Mouse (Mus musculus): ENCODE measurements around the gene Cmtm6. TPM values are rescaled to one million over a fixed set of nuclear protein-coding genes. Genes with fewer than 3 reads are reported as not detected.

The Cmtm6 gene
- polyA plus RNA-seq, 1 experiment from 2014 or later: 21.0 TPM

DNA sequence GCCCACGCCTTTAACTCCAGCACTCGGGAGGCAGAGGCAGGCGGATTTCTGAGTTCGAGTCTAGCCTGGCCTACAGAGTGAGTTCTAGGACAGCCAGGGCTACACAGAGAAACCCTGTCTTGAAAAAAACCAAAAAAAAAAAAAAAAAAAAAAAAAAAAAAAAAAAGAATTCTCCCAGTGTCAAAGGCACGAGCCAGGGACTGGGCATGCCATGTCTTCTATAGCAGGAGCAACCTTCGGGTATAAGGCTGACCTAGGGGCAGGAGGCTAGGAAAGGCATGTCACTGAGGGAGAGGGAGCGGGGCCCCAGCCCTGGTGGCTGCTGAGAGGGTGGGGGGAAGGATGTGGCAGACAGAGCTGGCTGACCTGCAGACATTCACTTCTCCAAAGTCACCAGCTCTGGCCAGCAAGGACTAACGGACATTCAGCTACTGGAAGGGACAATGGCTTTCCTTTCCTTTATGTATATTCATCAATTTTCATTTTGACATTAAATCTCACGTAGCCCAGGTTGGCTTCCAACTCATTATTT lies 62.9 kb downstream of the Cmtm6 start:
- Histone ChIP-seq H3K9me3 (ENCODE audit: control insufficient read depth, low read length) (no peaks in the 10 kb centered on the region), H3K27ac (ENCODE audit: low read depth, low read length) (no peak overlapping the region), H3K4me3 (ENCODE audit: low read length) (no peak overlapping the region), H3K36me3 (ENCODE audit: control insufficient read depth, insufficient read depth, low read length) (no peaks in the 10 kb centered on the region), H3K9ac (ENCODE audit: low read depth, low read length) (no peak overlapping the region), H3K4me2 (ENCODE audit: low read length) (no peak overlapping the region), H3K27me3 (replicated peaks; ENCODE audit: control insufficient read depth, insufficient read depth, low read length) (no peaks in the 10 kb centered on the region), H3K4me1 (ENCODE audit: control insufficient read depth, insufficient read depth, low read depth, low read length) (peaks cover 3% of the 10 kb centered on the region)
- WGBS: 87% methylated on average over 9 of the region's 9 CpGs
- ATAC-seq: no peak

- Histone ChIP-seq H3K9ac (ENCODE audit: low read depth, low read length) (no peak overlapping the region), H3K36me3 (ENCODE audit: control insufficient read depth, insufficient read depth, low read length) (no peaks in the 10 kb centered on the region), H3K27me3 (replicated peaks; ENCODE audit: control insufficient read depth, insufficient read depth, low read length) (no peaks in the 10 kb centered on the region), H3K4me1 (ENCODE audit: control insufficient read depth, insufficient read depth, low read depth, low read length) (peaks cover 3% of the 10 kb centered on the region), H3K9me3 (ENCODE audit: control insufficient read depth, low read length) (no peaks in the 10 kb centered on the region), H3K4me3 (ENCODE audit: low read length) (no peak overlapping the region), H3K27ac (ENCODE audit: low read depth, low read length) (no peak overlapping the region), H3K4me2 (ENCODE audit: low read length) (no peak overlapping the region)
- ATAC-seq: no peak
- 77% methylated on average over 4 of the region's 4 CpGs for WGBS
Observed at GRCm38 (mm10) chr9:114794491-114794890, 63.6 kb downstream of the Cmtm6 start.

GRCm38 (mm10) chr9:114796473-114797050 lies 65.6 kb downstream of the Cmtm6 start:
- H3K9me3 ChIP-seq (ENCODE audit: control insufficient read depth, low read length): no peaks in the 10 kb centered on the region
- WGBS: 37% methylated on average over 9 of the region's 11 CpGs

GRCm38 (mm10) chr9:114797329-114798004 lies 66.6 kb downstream of the Cmtm6 start:
- H3K4me3 ChIP-seq (ENCODE audit: low read length): no peak overlapping the region
- H3K9ac ChIP-seq (ENCODE audit: low read depth, low read length): peak overlapping the region; percentile 13; the same call in 1 of the 2 replicates
- no peaks in the 10 kb centered on the region for H3K27me3 ChIP-seq (replicated peaks; ENCODE audit: control insufficient read depth, insufficient read depth, low read length)
- no peaks in the 10 kb centered on the region for H3K36me3 ChIP-seq (ENCODE audit: control insufficient read depth, insufficient read depth, low read length)
- H3K27ac ChIP-seq (ENCODE audit: low read depth, low read length): no peak overlapping the region
- ATAC-seq: peak; percentile 91
- peaks cover 8% of the 10 kb centered on the region for H3K4me1 ChIP-seq (ENCODE audit: control insufficient read depth, insufficient read depth, low read depth, low read length)
- H3K4me2 ChIP-seq (ENCODE audit: low read length): no peak overlapping the region
- no peaks in the 10 kb centered on the region for H3K9me3 ChIP-seq (ENCODE audit: control insufficient read depth, low read length)
- WGBS: 48% methylated on average over 11 of the region's 11 CpGs

More at GRCm38 (mm10) chr9:114796473-114797050, 65.6 kb downstream of the Cmtm6 start:
- no peak overlapping the region for H3K9ac ChIP-seq (ENCODE audit: low read depth, low read length)
- no peaks in the 10 kb centered on the region for H3K27me3 ChIP-seq (replicated peaks; ENCODE audit: control insufficient read depth, insufficient read depth, low read length)
- H3K36me3 ChIP-seq (ENCODE audit: control insufficient read depth, insufficient read depth, low read length): no peaks in the 10 kb centered on the region
- H3K4me2 ChIP-seq (ENCODE audit: low read length): no peak overlapping the region
- H3K27ac ChIP-seq (ENCODE audit: low read depth, low read length): no peak overlapping the region
- no peak overlapping the region for H3K4me3 ChIP-seq (ENCODE audit: low read length)
- ATAC-seq: no peak
- peaks cover 7% of the 10 kb centered on the region for H3K4me1 ChIP-seq (ENCODE audit: control insufficient read depth, insufficient read depth, low read depth, low read length)

- peaks cover 8% of the 10 kb centered on the region for H3K4me1 ChIP-seq (ENCODE audit: control insufficient read depth, insufficient read depth, low read depth, low read length)
- H3K4me2 ChIP-seq (ENCODE audit: low read length): no peak overlapping the region
- H3K9me3 ChIP-seq (ENCODE audit: control insufficient read depth, low read length): no peaks in the 10 kb centered on the region
- H3K9ac ChIP-seq (ENCODE audit: low read depth, low read length): no peak overlapping the region
- H3K27me3 ChIP-seq (replicated peaks; ENCODE audit: control insufficient read depth, insufficient read depth, low read length): no peaks in the 10 kb centered on the region
- H3K4me3 ChIP-seq (ENCODE audit: low read length): no peak overlapping the region
- 34% methylated on average over 6 of the region's 6 CpGs for WGBS
- no peak overlapping the region for H3K27ac ChIP-seq (ENCODE audit: low read depth, low read length)
- no peak for ATAC-seq
- no peaks in the 10 kb centered on the region for H3K36me3 ChIP-seq (ENCODE audit: control insufficient read depth, insufficient read depth, low read length)
Observed at GRCm38 (mm10) chr9:114798845-114799244, 67.9 kb downstream of the Cmtm6 start.

Other genes starting within 250 kb of the Cmtm6 start
- gene Ccr4, start 226.2 kb upstream of the Cmtm6 start, polyA plus RNA-seq (2015; fragmentation: Nextera tagmentation; extraction: Ambion mirVana): not detected in 2 replicates
- gene C130032M10Rik, start 215.4 kb upstream of the Cmtm6 start, polyA plus RNA-seq (2015; fragmentation: Nextera tagmentation; extraction: Ambion mirVana): not detected in 2 replicates
- gene Trim71, start 166.7 kb upstream of the Cmtm6 start, polyA plus RNA-seq (2015; fragmentation: Nextera tagmentation; extraction: Ambion mirVana): 0.14 and 0.24 TPM in 2 replicates
- 52.1 and 57.1 TPM in 2 replicates for gene Cnot10, start 90.9 kb upstream of the Cmtm6 start, polyA plus RNA-seq (2015; fragmentation: Nextera tagmentation; extraction: Ambion mirVana)
- 105 and 116 TPM in 2 replicates for gene Dync1li1, start 42.3 kb upstream of the Cmtm6 start, polyA plus RNA-seq (2015; fragmentation: Nextera tagmentation; extraction: Ambion mirVana)
- gene Cmtm7, start 50.7 kb downstream of the Cmtm6 start, polyA plus RNA-seq (2015; fragmentation: Nextera tagmentation; extraction: Ambion mirVana): 9.5 and 13.8 TPM in 2 replicates
- 6.8 and 10.3 TPM in 2 replicates for gene Cmtm8, start 113.0 kb downstream of the Cmtm6 start, polyA plus RNA-seq (2015; fragmentation: Nextera tagmentation; extraction: Ambion mirVana)
- 41.4 and 43.0 TPM in 2 replicates for gene Gpd1l, start 202.9 kb downstream of the Cmtm6 start, polyA plus RNA-seq (2015; fragmentation: Nextera tagmentation; extraction: Ambion mirVana)
- gene Osbpl10, start 247.5 kb downstream of the Cmtm6 start, polyA plus RNA-seq (2015; fragmentation: Nextera tagmentation; extraction: Ambion mirVana): 3.2 and 3.5 TPM in 2 replicates

All from hindbrain, embryonic 16.5 days (tissue).